Mouse (Mus musculus) midbrain, embryonic 15.5 days (tissue): Measurements from ENCODE around the gene Entr1. TPM values are rescaled to one million over a fixed set of nuclear protein-coding genes. Genes with fewer than 3 reads are reported as not detected.
A peak's percentile ranks its signal among the peaks of the same experiment; 100 is the strongest.

Source experiments
- ATAC-seq: fragments of 200-750 bp; cut with Nextera tagmentation; replicated peaks from 2 replicates; pipeline ENCODE4 v1.8.0; 2017; ENCODE audit warnings: moderate TSS enrichment
- H3K27ac ChIP-seq: fragments of 300-500 bp; sonication (generic); 2 replicates; pipeline ENCODE4 v1.5.1; 2015; ENCODE audit warnings: mild to moderate bottlenecking, inconsistent platforms
- H3K27me3 ChIP-seq: fragments of 300-500 bp; sonication (generic); replicated peaks from 2 replicates; pipeline ENCODE4 v1.6.1; 2015; ENCODE audit warnings: inconsistent platforms
- H3K36me3 ChIP-seq: fragments of 300-500 bp; sonication (generic); replicated peaks from 2 replicates; pipeline ENCODE4 v1.6.1; 2015; ENCODE audit warnings: inconsistent platforms
- H3K4me1 ChIP-seq: fragments of 300-500 bp; sonication (generic); 2 replicates; pipeline ENCODE4 v1.6.1; 2015; ENCODE audit warnings: inconsistent platforms
- H3K4me2 ChIP-seq: fragments of 300-500 bp; sonication (generic); 2 replicates; pipeline ENCODE4 v1.6.1; 2015; ENCODE audit warnings: inconsistent platforms, mild to moderate bottlenecking, moderate library complexity
- H3K4me3 ChIP-seq: fragments of 300-500 bp; sonication (generic); 2 replicates; pipeline ENCODE4 v1.5.1; 2015; ENCODE audit warnings: mild to moderate bottlenecking, inconsistent platforms
- H3K9ac ChIP-seq: fragments of 300-500 bp; sonication (generic); 2 replicates; pipeline ENCODE4 v1.6.1; 2015; ENCODE audit warnings: mild to moderate bottlenecking, inconsistent platforms
- H3K9me3 ChIP-seq: fragments of 300-500 bp; sonication (generic); 2 replicates; pipeline ENCODE4 v1.6.1; 2016; ENCODE audit warnings: inconsistent platforms
- WGBS: fragments of 180-500 bp; shearing (Covaris S2); methylation state at CpG from one replicate; pipeline ENCODE4 v1.1.7; 2015; ENCODE audit warnings: mixed read lengths; 5-methylcytosine and 5-hydroxymethylcytosine counted together
- polyA plus RNA-seq: library from polyadenylated mRNA; unstranded; fragments of >200 nt; fragmentation: Nextera tagmentation; extraction: Ambion mirVana; gene quantifications from 2 replicates; pipeline ENCODE4 v1.2.1, GENCODE M21; 2015

Entr1 gene
- polyA plus RNA-seq = 175 and 181 TPM in 2 replicates

DNA sequence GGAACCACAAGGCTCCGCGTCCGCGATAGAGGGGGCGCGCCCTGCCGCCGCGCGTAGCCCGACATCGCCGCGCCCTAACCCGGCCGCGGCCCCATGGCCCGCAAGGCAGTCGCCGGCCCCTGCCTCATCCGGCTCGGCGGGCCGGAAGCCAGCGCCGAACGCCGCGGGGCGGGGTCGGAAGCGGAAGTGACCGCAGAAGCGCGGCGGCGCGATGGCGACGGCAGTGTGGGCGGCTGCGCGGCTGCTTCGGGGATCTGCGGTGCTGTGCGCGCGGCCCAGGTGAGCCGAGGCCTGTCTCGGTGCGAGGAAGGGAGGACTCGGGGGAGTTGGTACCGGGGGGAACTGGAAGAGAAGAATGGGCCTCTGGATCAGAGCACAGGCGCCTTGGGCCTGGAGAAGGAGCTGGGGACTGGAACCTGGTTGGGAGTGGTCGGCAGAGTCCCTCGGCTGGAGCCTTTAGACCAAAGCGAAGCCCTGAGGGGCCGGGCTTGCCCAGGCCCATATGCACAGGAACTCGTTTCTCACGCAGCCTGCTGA, at the start of gene Entr1, which contains the start of gene Pmpca:
TSS of gene Entr1 (minus strand) at position 163 of the 537 bp plus-strand sequence.
TSS of gene Pmpca (plus strand) at position 186 of the 537 bp plus-strand sequence.
- WGBS = under 1% methylated on average over 60 of the region's 60 CpGs
- ATAC-seq = peak; percentile 93

DNA sequence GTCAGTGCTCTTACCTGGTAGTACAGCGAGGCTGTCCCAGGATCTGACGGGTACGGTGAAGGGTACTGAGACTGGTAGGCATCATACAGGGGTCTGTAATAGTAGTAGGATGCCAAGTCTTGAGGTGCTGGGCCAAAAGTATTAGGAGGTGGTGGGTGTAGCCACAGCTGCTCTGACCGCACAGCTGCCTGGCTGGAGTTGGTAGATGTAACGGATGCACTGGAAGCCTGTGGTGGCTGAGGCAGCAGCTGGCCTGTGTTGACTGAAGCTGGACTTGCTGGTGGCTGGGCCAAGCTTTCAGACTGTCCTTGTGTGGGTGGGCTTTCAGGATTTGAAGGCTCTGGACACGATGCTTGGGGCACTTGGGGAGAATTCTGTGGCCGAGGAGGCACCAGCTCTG, 49.3 kb upstream of the Entr1 start:
- Histone ChIP-seq H3K4me2 (no peak overlapping the region), H3K9ac (no peak overlapping the region), H3K9me3 (no peaks in the 10 kb centered on the region), H3K4me1 (peaks cover 19% of the 10 kb centered on the region), H3K27me3 (no peaks in the 10 kb centered on the region), H3K27ac (no peak overlapping the region), H3K36me3 (peaks cover 44% of the 10 kb centered on the region), H3K4me3 (no peak overlapping the region)
- no peak for ATAC-seq
- WGBS = 84% methylated on average over 7 of the region's 7 CpGs

More for the DNA sequence above, at the start of gene Entr1, which contains the start of gene Pmpca:
- Histone ChIP-seq H3K36me3 (peaks cover 60% of the 10 kb centered on the region), H3K9ac (peak within 1 kb of the TSS; percentile 90), H3K9me3 (no peaks in the 10 kb centered on the region), H3K27me3 (no peaks in the 10 kb centered on the region), H3K4me3 (peak within 1 kb of the TSS; percentile 86), H3K4me1 (peaks cover 23% of the 10 kb centered on the region), H3K4me2 (peak within 1 kb of the TSS; percentile 96), H3K27ac (peak within 1 kb of the TSS; percentile 77)

DNA sequence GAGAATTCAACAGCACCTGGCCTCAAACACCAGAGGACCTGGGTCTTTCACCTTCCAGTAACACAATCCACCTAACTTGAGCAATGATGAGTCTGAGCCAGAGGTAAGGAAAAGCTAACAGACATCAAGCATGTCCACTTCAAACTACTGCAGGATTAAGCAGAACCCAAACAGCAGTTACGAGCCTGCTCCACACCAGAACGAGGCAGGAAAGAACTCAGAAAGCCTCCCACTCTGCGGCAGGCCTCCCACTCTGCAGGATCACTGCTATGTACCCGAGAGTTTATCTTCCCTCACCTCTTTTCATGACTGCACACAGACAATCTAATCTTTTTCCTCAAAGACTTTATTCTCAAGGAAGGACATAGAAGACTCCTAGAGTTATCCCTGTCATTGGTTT, 48.1 kb upstream of the Entr1 start:
- Histone ChIP-seq H3K4me2 (no peak overlapping the region), H3K4me3 (no peak overlapping the region), H3K27ac (no peak overlapping the region), H3K36me3 (peaks cover 52% of the 10 kb centered on the region), H3K4me1 (peaks cover 13% of the 10 kb centered on the region; the same call in 1 of the 2 replicates), H3K9ac (no peak overlapping the region), H3K9me3 (no peaks in the 10 kb centered on the region), H3K27me3 (no peaks in the 10 kb centered on the region)
- ATAC-seq = no peak
- 80% methylated on average over 4 of the region's 4 CpGs for WGBS

DNA sequence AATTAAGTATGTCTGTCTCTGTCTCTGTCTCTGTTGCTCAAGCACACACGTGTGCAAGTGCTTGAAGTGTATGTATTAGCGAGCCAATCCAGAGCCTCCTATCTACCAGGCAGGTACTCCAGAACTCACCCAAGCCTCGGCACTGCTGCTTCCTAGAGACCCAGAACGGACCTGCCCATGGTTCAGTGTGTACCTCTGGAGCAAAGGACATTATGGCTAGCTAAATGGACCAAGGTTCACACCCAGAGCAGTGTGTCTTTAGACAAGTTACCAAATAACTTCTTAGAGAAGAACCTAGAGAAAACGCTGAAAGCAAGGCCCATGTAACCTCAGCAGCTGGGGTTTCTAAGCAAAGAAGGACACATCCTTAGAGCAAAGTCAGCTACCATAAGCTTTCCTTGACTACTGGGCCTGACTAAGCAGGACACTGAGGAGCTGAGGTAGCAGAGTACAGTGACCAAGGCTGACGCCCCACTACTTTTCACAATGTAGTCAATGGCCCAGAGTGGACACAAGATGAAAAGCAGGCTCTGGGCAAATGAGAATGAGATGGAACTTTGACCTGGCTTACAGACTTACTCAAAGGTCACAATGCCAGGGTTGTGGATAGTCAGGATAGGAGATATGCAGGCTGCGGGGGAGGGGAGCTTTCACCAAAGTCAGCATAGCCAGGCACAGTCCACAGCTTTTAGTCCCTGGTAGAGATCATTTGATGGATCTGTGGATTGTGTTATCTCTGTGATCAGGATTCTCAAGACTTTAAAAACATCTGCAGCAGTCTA, 45.9 kb upstream of the Entr1 start:
- Histone ChIP-seq H3K27me3 (no peaks in the 10 kb centered on the region), H3K4me1 (peaks cover 13% of the 10 kb centered on the region; the same call in 1 of the 2 replicates), H3K36me3 (peaks cover 57% of the 10 kb centered on the region), H3K9me3 (no peaks in the 10 kb centered on the region), H3K9ac (no peak overlapping the region), H3K27ac (no peak overlapping the region), H3K4me3 (no peak overlapping the region), H3K4me2 (no peak overlapping the region)
- 93% methylated on average over 7 of the region's 7 CpGs for WGBS
- ATAC-seq = no peak

DNA sequence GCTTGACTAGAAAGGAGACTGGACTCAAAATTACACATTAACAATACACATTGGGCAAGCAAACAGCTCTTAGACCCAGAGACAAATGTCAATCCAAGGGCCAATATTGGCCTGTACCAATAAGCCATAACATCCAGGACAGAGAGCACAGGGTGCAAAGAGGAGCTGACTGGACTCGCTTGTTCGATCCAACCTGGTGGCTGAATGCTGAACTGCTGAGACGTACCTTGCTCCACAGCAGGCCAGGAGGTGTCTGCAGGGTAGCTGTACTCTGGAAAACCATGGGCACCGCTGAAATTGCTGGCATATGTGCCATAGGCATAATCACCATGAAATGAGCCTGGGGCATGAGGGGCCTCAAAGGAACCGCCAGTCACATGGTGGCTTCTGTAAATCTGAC, 40.7 kb upstream of the Entr1 start:
- Histone ChIP-seq H3K9me3 (no peaks in the 10 kb centered on the region), H3K27me3 (no peaks in the 10 kb centered on the region), H3K27ac (no peak overlapping the region), H3K4me3 (no peak overlapping the region), H3K9ac (no peak overlapping the region), H3K36me3 (peaks cover 75% of the 10 kb centered on the region), H3K4me1 (no peaks in the 10 kb centered on the region), H3K4me2 (no peak overlapping the region)
- no peak for ATAC-seq
- WGBS = 88% methylated on average over 5 of the region's 5 CpGs

DNA sequence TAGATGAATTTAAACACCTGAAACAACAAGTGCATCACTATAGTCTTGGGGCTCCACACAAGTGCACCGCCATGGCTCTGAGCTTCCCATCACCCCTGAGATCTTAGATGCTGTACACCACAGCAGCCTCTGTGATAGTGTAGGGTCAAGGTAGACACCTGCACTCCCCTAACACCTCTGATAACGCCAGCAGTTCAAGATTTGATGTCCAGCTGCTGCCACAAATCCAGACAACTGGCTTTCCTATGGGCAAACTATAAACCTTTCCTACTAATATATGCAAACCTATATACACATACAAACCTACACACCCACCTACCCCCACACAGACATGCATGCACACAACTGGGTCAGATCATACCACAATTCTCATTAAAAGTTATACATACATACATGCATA, 35.4 kb upstream of the Entr1 start:
- ATAC-seq = no peak
- H3K4me3 ChIP-seq = no peak overlapping the region
- H3K4me2 ChIP-seq = no peak overlapping the region
- H3K4me1 ChIP-seq = no peaks in the 10 kb centered on the region
- WGBS = 96% methylated on average over 2 of the region's 2 CpGs
- no peak overlapping the region for H3K27ac ChIP-seq
- peaks cover 83% of the 10 kb centered on the region for H3K36me3 ChIP-seq
- no peaks in the 10 kb centered on the region for H3K27me3 ChIP-seq
- H3K9ac ChIP-seq = no peak overlapping the region
- H3K9me3 ChIP-seq = no peaks in the 10 kb centered on the region

DNA sequence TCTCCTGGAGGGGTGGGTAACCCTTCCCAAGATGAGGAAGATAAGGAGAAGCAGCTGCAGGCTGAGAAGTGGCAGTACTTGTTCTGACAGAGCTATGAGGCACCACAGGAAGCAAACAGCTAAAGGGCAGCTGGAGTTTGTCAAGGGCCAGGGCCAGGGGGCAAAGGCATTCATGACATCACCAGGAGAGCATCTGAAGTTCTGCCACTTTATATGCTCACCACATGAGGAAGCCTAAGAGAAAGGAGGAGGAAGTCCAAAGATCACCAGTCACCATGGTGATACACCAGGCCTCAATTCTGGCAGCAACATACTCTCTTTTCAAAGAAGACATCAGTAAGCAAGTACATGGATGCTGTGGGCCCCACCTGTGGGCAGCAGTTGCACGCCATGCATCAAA, 34.0 kb upstream of the Entr1 start:
- WGBS = 93% methylated on average over 1 of the region's 1 CpGs
- Histone ChIP-seq H3K4me3 (no peak overlapping the region), H3K9ac (no peak overlapping the region), H3K36me3 (peaks cover 72% of the 10 kb centered on the region), H3K27me3 (no peaks in the 10 kb centered on the region), H3K4me2 (no peak overlapping the region), H3K9me3 (no peaks in the 10 kb centered on the region), H3K27ac (no peak overlapping the region), H3K4me1 (no peaks in the 10 kb centered on the region)
- ATAC-seq = no peak

DNA sequence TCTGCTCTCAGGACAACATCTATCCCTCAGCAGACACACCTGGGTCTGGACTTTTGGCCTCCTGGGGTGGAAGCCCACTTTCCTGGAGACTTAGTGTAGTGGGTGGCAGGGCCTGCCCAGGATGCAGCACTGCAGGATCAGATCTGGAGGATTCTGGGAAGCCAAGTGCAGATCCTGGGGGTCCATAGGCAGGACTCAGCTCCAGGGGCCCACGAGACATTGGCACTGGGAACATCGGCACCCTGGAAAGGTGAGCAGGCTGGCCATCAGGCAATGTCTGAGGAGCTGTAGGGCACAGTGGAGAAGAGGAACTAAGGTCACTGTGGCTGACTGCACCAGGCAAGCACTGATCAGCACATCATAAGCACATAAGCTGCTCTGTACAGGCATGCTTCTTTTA, 32.9 kb upstream of the Entr1 start:
- no peak overlapping the region for H3K9ac ChIP-seq
- H3K4me2 ChIP-seq = no peak overlapping the region
- no peak for ATAC-seq
- H3K36me3 ChIP-seq = peaks cover 76% of the 10 kb centered on the region
- no peaks in the 10 kb centered on the region for H3K9me3 ChIP-seq
- WGBS = 96% methylated on average over 2 of the region's 2 CpGs
- no peak overlapping the region for H3K4me3 ChIP-seq
- no peak overlapping the region for H3K27ac ChIP-seq
- no peaks in the 10 kb centered on the region for H3K4me1 ChIP-seq
- no peaks in the 10 kb centered on the region for H3K27me3 ChIP-seq

DNA sequence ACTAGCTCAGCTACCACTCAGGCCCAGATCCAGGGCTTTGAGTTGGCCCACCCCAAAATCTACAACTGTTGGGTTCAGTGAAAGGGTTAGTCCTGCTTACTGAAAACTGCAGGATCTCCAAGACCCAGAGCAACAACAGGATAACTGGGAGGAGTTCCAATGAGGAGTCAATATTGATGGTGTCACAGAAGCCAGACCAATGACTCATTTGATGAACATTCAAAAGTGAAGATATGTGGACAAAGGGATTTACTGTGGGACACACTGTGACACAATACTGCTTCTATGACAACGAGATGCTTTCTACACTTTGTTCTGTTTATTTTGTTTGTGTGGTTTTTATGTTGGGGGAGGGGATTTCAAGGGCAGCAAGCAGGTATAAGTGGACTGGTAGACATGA, 29.0 kb upstream of the Entr1 start:
- WGBS = 89% methylated on average over 1 of the region's 1 CpGs
- peaks cover 76% of the 10 kb centered on the region for H3K36me3 ChIP-seq
- H3K9ac ChIP-seq = no peak overlapping the region
- H3K4me3 ChIP-seq = no peak overlapping the region
- no peak overlapping the region for H3K4me2 ChIP-seq
- no peaks in the 10 kb centered on the region for H3K9me3 ChIP-seq
- ATAC-seq = no peak
- H3K27ac ChIP-seq = no peak overlapping the region
- H3K4me1 ChIP-seq = no peaks in the 10 kb centered on the region
- H3K27me3 ChIP-seq = no peaks in the 10 kb centered on the region

DNA sequence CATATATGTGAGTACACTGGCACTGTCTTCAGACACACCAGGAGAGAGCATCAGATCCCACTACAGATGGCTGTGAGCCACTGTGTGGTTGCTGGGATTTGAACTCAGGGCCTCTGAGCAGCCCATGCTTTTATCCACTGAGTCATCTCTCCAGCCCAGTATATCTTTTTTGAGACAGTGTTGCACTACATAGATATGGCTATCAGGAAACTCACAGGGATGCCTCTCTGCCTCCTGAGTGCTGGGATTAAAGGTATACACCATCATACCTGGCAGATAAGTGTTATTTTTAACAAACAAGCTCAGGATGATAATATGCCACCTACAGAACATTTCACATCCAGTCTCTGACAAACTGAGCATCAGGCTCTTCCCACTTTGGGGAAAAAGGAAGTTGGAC, 27.9 kb upstream of the Entr1 start:
- Histone ChIP-seq H3K36me3 (peaks cover 76% of the 10 kb centered on the region), H3K27me3 (no peaks in the 10 kb centered on the region), H3K4me2 (no peak overlapping the region), H3K9me3 (no peaks in the 10 kb centered on the region), H3K4me3 (no peak overlapping the region), H3K9ac (no peak overlapping the region), H3K27ac (no peak overlapping the region), H3K4me1 (no peaks in the 10 kb centered on the region)
- ATAC-seq = no peak

DNA sequence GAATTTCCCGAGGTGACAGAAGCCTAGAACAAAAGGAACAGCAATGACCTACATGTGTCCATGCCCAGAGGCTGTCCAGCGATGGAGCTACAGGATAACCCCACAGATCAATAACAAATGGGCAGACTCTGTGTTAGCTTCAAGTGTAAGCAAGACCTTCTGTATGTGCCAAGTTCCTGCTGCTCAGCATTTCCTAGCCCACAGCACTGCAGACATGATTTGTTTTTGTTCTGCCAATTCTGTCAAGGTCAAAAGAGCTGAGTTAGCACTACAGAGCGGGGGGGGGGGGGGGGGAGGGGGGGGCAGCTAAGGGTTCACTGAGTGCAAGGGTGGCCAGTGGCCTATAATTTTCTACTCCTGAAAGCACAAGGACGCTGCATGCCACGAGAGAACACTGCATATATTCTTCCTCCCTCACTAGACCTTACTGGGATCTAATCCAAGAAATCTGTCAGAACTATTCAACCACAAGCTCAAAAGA, 21.9 kb upstream of the Entr1 start:
- peaks cover 30% of the 10 kb centered on the region for H3K4me1 ChIP-seq
- H3K27me3 ChIP-seq = no peaks in the 10 kb centered on the region
- no peak overlapping the region for H3K4me3 ChIP-seq
- no peak overlapping the region for H3K4me2 ChIP-seq
- no peak for ATAC-seq
- H3K9me3 ChIP-seq = no peaks in the 10 kb centered on the region
- no peak overlapping the region for H3K9ac ChIP-seq
- no peak overlapping the region for H3K27ac ChIP-seq
- H3K36me3 ChIP-seq = peaks cover 54% of the 10 kb centered on the region
- 71% methylated on average over 5 of the region's 5 CpGs for WGBS

DNA sequence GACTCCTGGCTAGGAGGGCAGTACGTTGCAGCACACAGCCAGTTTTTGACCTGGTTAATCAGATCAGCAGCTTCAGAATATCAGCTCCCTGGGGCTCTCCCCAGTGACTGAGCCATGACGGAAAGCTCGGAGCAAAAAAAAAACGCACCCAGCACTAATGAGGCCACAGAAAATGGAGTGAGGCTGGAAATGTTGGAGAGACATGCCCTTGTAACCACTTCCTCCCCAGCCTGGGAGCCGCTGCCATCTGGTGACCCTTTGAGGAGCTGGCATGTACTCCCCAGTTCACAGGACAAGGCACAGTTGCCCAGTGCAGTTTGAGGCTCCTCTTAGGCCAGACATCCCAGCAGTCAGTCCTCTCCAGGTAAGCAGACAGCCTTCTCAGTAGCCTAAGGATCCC, 21.0 kb upstream of the Entr1 start:
- Histone ChIP-seq H3K36me3 (peaks cover 45% of the 10 kb centered on the region), H3K27me3 (no peaks in the 10 kb centered on the region), H3K9ac (no peak overlapping the region), H3K27ac (no peak overlapping the region), H3K9me3 (no peaks in the 10 kb centered on the region), H3K4me1 (peaks cover 39% of the 10 kb centered on the region), H3K4me2 (no peak overlapping the region), H3K4me3 (no peak overlapping the region)
- ATAC-seq = no peak
- WGBS = 73% methylated on average over 5 of the region's 5 CpGs
